Mouse (Mus musculus) kidney, adult 2 months (tissue): Measurements from ENCODE around the gene Ugt1a9. TPM values are rescaled to one million over a fixed set of nuclear protein-coding genes. Genes with fewer than 3 reads are reported as not detected.

Experiments
- DNase-seq: peaks from one replicate; pipeline ENCODE4 v3.0.0; 2021
- H3K27ac ChIP-seq: fragments of 200-500 bp; 2 replicates; pipeline ENCODE4 v1.5.1; 2012; ENCODE audit warnings: low read depth, low read length, control low read depth, inconsistent platforms; ENCODE audit not compliant: insufficient read depth
- H3K27me3 ChIP-seq: fragments of 200-500 bp; replicated peaks from 2 replicates; pipeline ENCODE4 v1.6.1; 2012; ENCODE audit warnings: mild to moderate bottlenecking, moderate library complexity, low read length, inconsistent platforms; ENCODE audit not compliant: control insufficient read depth, insufficient read depth
- H3K36me3 ChIP-seq: fragments of 200-500 bp; 2 replicates; pipeline ENCODE4 v1.6.1; 2012; ENCODE audit warnings: mild to moderate bottlenecking, moderate library complexity, low read length, inconsistent platforms; ENCODE audit not compliant: control insufficient read depth, insufficient read depth
- H3K4me1 ChIP-seq: fragments of 200-500 bp; 2 replicates; pipeline ENCODE4 v1.6.1; 2011; ENCODE audit warnings: low read length; ENCODE audit not compliant: control insufficient read depth, insufficient read depth
- H3K4me3 ChIP-seq: fragments of 200-500 bp; 2 replicates; pipeline ENCODE4 v1.5.1; 2011; ENCODE audit warnings: mild to moderate bottlenecking, low read depth, low read length, control low read depth; ENCODE audit not compliant: insufficient read depth
- CTCF ChIP-seq: fragments of 200-500 bp; conservative IDR thresholded peaks from 2 replicates; pipeline ENCODE4 v1.5.1; 2011; ENCODE audit warnings: low read depth, mild to moderate bottlenecking, control low read depth, low read length, moderate library complexity, mixed read lengths; ENCODE audit not compliant: insufficient read depth, insufficient read length
- POLR2A ChIP-seq: fragments of 200-500 bp; IDR thresholded peaks from one replicate; pipeline ENCODE4 v1.6.1; 2011; ENCODE audit warnings: low read depth, low read length, control low read depth
- WGBS: fragments of 180-500 bp; shearing (Covaris S2); methylation state at CpG from one replicate; pipeline ENCODE4 v1.1.7; 2018; 5-methylcytosine and 5-hydroxymethylcytosine counted together
- polyA plus RNA-seq: library from polyadenylated mRNA; depleted of rRNA; stranded (reverse); fragments of >200 nt; gene quantifications from 2 replicates; pipeline ENCODE4 v1.2.3, GENCODE M21; 2012

Gene Ugt1a9
- polyA plus RNA-seq, 1 experiment = 5.1 TPM

DNA sequence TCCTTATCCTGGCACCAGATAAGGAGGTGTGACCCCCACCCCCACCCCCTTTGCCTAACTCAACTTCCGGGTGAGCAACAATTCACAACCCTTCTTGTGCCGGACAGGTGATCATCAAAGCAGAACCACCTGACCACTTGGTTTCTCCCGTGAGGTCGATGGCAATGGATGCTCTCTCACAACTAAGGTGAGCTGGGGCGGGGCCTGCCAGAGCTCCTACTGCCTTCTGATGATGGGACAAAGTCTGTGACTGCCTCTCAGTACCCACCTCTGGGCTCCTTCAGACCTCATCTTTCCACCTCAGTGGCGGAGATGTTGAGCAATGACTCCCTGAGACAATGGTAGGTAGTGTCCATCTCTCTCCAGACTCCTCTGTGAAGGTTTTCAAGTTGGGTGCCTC, 175.3 kb downstream of the Ugt1a9 start:
- 77% methylated on average over 6 of the region's 6 CpGs for WGBS
- H3K27ac ChIP-seq = no peak overlapping the region
- H3K4me3 ChIP-seq = no peak overlapping the region
- TF ChIP-seq POLR2A = no peak
- no peak for TF ChIP-seq CTCF
- H3K4me1 ChIP-seq = no peaks in the 10 kb centered on the region
- H3K36me3 ChIP-seq = no peaks in the 10 kb centered on the region
- DNase-seq = no peak
- no peaks in the 10 kb centered on the region for H3K27me3 ChIP-seq

DNA sequence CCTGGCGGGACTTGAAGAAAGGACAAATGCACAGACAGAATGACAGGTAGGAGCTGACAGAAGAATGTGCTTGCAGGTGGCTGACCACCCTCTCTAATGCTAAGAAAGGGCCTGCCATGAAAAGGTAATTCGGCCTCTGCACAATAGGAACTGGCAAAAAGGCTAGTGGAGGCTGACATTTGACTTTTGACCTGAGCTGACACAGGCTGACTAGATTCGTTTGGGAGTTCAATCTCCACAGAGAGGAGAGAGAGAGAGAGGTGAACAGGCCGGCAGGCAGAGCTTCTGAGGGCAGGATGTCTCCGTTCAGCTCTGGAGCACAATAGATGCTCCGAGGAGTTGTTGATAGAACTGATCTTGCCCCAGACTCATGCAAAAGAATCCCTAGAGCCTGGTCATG, 175.8 kb downstream of the Ugt1a9 start:
- H3K36me3 ChIP-seq = no peaks in the 10 kb centered on the region
- TF ChIP-seq CTCF (no peak), POLR2A (no peak)
- no peak for DNase-seq
- no peaks in the 10 kb centered on the region for H3K4me1 ChIP-seq
- no peak overlapping the region for H3K27ac ChIP-seq
- no peaks in the 10 kb centered on the region for H3K27me3 ChIP-seq
- H3K4me3 ChIP-seq = no peak overlapping the region
- 49% methylated on average over 6 of the region's 6 CpGs for WGBS

DNA sequence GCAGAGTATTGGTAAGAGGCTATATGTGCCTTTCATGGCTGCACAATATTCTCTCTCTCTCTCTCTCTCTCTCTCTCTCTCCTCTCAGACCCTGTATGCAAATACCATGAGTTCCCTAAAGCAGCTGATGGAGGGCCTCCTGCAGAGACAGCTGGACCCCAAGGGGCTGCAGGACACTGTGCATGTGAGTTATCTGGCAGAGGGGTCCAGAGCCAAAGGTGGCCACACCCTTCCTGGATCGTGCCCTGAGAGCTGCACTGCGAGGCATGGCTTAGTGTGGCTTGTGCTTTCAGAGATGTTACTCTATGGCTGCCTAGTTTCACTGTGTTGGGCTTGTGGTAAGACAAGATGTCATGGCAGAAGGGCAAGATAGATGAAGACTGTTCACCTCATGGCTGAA, 177.1 kb downstream of the Ugt1a9 start:
- TF ChIP-seq CTCF (no peak), POLR2A (no peak)
- H3K36me3 ChIP-seq = no peaks in the 10 kb centered on the region
- WGBS = 53% methylated on average over 2 of the region's 2 CpGs

DNA sequence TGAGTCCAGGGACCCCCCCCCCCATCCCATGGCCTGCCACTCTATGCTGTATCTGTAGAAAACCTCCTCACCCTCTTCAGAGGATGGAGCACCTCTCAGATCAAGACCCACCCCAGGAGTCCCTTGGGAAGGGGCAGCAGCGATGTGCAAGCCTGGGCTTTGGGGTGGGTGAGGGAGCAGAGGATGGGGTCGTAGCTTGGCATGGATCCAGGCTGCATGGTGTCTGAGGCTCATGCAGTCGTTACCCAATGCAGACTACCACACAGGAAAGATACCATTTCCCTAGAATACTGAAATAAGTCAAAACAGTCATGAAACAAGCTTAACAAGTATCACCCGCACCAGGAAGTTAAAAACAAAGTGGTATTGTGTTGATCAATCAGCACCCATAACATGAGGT, 178.1 kb downstream of the Ugt1a9 start:
- no peaks in the 10 kb centered on the region for H3K4me1 ChIP-seq
- 63% methylated on average over 4 of the region's 4 CpGs for WGBS
- TF ChIP-seq POLR2A = no peak
- TF ChIP-seq CTCF = no peak
- H3K27ac ChIP-seq = no peak overlapping the region
- DNase-seq = no peak
- H3K27me3 ChIP-seq = no peaks in the 10 kb centered on the region
- H3K36me3 ChIP-seq = no peaks in the 10 kb centered on the region
- no peak overlapping the region for H3K4me3 ChIP-seq

More for the DNA sequence above, 177.1 kb downstream of the Ugt1a9 start:
- H3K27me3 ChIP-seq = no peaks in the 10 kb centered on the region
- no peak for DNase-seq
- no peaks in the 10 kb centered on the region for H3K4me1 ChIP-seq
- H3K27ac ChIP-seq = no peak overlapping the region
- H3K4me3 ChIP-seq = no peak overlapping the region

DNA sequence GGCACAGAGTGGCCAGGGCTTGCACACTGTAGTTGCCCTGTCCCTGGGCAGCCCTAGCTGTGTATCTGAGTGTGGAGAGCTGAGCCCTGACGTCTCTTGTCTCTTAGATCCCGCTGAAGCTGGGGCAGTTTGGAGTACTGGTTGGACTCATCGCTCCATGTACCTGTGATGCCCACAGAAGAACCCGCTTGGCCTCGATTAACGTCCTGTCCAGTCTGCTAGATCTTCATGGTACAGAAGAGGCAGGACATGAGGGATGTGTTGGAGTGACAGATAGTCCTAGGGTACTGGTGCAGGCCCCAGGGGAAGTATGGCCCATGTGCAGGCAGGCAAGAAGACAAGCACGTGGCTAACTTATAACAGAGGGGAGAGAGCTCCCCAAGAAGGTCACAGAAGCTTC, 179.0 kb downstream of the Ugt1a9 start:
- WGBS = 75% methylated on average over 7 of the region's 7 CpGs
- Histone ChIP-seq H3K27ac (no peak overlapping the region), H3K27me3 (no peaks in the 10 kb centered on the region), H3K4me3 (no peak overlapping the region), H3K4me1 (no peaks in the 10 kb centered on the region), H3K36me3 (no peaks in the 10 kb centered on the region)
- no peak for DNase-seq
- TF ChIP-seq CTCF (no peak), POLR2A (no peak)

DNA sequence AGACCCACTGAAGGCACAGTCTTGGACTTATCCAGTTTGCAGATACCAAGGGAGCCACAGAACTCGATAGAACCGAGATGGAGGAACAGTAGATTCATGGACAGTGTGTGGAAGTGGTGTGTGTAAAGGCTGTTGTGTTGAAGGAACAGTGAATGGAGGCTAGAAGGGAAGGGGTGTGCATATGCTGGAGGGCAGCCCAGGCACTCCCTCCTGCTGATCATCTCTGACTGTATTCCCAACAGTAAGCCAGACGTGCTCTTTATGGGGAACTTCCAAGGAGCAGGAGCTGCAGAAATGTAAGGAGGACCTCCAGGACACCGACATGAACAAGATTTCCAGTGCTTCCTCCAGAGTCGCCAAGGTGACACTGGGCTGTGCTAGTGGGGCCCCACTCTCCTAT, 179.4 kb downstream of the Ugt1a9 start:
- Histone ChIP-seq H3K27ac (no peak overlapping the region), H3K27me3 (no peaks in the 10 kb centered on the region), H3K4me1 (no peaks in the 10 kb centered on the region), H3K4me3 (no peak overlapping the region), H3K36me3 (no peaks in the 10 kb centered on the region)
- no peak for TF ChIP-seq POLR2A
- no peak for TF ChIP-seq CTCF
- no peak for DNase-seq
- 81% methylated on average over 5 of the region's 5 CpGs for WGBS

DNA sequence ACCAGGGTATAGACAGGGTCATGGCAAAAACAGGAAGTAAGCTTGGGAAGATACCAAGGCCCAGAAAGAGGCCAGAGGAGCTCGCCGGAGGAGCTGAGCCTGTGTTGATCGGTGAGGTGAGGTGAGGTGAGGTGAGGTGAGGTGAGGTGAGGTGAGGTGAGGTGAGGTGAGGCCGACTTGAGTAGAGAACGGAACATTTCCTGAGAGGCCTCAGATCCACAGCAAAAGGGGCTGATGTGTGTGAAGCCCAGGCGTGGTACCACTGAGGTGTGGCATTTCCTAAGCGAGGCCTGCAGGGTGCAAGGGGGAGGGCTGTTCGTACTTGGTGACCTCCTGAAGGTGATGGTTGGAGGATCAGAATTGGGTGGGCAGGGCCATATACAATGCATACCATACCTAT, 182.5 kb downstream of the Ugt1a9 start:
- no peak for TF ChIP-seq POLR2A
- TF ChIP-seq CTCF = no peak
- no peaks in the 10 kb centered on the region for H3K36me3 ChIP-seq
- WGBS = 61% methylated on average over 8 of the region's 8 CpGs
- no peak for DNase-seq
- H3K4me1 ChIP-seq = no peaks in the 10 kb centered on the region
- no peak overlapping the region for H3K4me3 ChIP-seq
- no peaks in the 10 kb centered on the region for H3K27me3 ChIP-seq
- no peak overlapping the region for H3K27ac ChIP-seq

DNA sequence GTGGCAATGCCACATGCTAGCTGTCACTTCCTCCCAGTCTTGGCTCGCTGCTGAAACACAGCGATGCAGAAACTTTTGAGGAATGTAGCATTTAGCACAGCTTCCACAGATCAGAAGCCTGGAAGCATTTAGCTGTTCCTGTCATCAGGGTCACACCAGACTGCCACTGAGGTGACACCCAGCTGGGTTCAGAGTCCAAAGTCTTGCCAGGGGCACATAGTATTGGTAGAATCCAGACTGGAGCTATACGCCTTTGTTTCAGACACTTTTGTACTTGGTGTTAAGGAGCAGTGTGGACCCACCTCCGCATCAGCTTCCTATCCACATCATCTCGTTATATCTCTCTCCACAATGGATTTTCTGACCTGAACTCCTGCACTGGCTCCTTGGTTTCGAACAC, 182.9 kb downstream of the Ugt1a9 start:
- Histone ChIP-seq H3K4me3 (no peak overlapping the region), H3K36me3 (no peaks in the 10 kb centered on the region), H3K27me3 (no peaks in the 10 kb centered on the region), H3K4me1 (no peaks in the 10 kb centered on the region), H3K27ac (no peak overlapping the region)
- TF ChIP-seq CTCF = no peak
- TF ChIP-seq POLR2A = no peak
- WGBS = 69% methylated on average over 6 of the region's 6 CpGs
- no peak for DNase-seq
